Mouse (Mus musculus) lung, adult 10 weeks (tissue): ENCODE results near the gene Ddx39b. TPM values are rescaled to one million over a fixed set of nuclear protein-coding genes. Genes with fewer than 3 reads are reported as not detected.

Source experiments
- polyA plus RNA-seq: library from polyadenylated mRNA; stranded (reverse); fragments of 350-450 nt; fragmentation: Illumina TruSeq; extraction: RNeasy Lipid Tissue Mini Kit (QIAGEN cat#74804); gene quantifications from one replicate; pipeline ENCODE4 v1.2.3, GENCODE M21; 2014; ENCODE audit warnings: low read depth, low replicate concordance; ENCODE audit not compliant: insufficient read depth

Gene Ddx39b
- 120 TPM for polyA plus RNA-seq

GRCm38 (mm10) chr17:35241305-35242014, at the start of gene Ddx39b:
Gene Ddx39b, plus strand, starts transcription at chr17:35241746.

GRCm38 (mm10) chr17:35193881-35194843, 47.4 kb upstream of the Ddx39b start, which contains the start of gene Ltb:
Gene Ltb, plus strand, starts transcription at chr17:35194439.

GRCm38 (mm10) chr17:35201787-35202186, 39.8 kb upstream of the Ddx39b start, which contains the start of gene Tnf:
Gene Tnf, minus strand, starts transcription at chr17:35202007.

GRCm38 (mm10) chr17:35204494-35205379, 36.8 kb upstream of the Ddx39b start, which contains the start of gene Lta:
Gene Lta, minus strand, starts transcription at chr17:35205351.

GRCm38 (mm10) chr17:35220156-35220952, 21.2 kb upstream of the Ddx39b start, which contains the start of gene Gm16181:
Gene Gm16181, plus strand, starts transcription at chr17:35220834.

GRCm38 (mm10) chr17:35233114-35233980, 8.2 kb upstream of the Ddx39b start, which contains the start of gene Atp6v1g2:
Gene Atp6v1g2, plus strand, starts transcription at chr17:35233660.

GRCm38 (mm10) chr17:35235614-35236389, 5.7 kb upstream of the Ddx39b start, which contains the start of gene Nfkbil1:
Gene Nfkbil1, minus strand, starts transcription at chr17:35235792.

GRCm38 (mm10) chr17:35262664-35263522, 21.3 kb downstream of the Ddx39b start, which contains the start of gene H2-D1:
Gene H2-D1, plus strand, starts transcription at chr17:35262730.

Other genes with a start within 250 kb of the Ddx39b start
- 25.7 TPM for gene Vars, start 240.8 kb upstream of the Ddx39b start, polyA plus RNA-seq
- 0.74 TPM for gene Vwa7, start 225.2 kb upstream of the Ddx39b start, polyA plus RNA-seq
- gene Sapcd1, start 213.7 kb upstream of the Ddx39b start, polyA plus RNA-seq: 1.3 TPM
- gene Msh5, start 195.0 kb upstream of the Ddx39b start, polyA plus RNA-seq: 3.1 TPM
- gene Clic1, start 191.8 kb upstream of the Ddx39b start, polyA plus RNA-seq: 242 TPM
- gene Ddah2, start 182.7 kb upstream of the Ddx39b start, polyA plus RNA-seq: 99.2 TPM
- 2.4 TPM for gene Ly6g6c, start 176.4 kb upstream of the Ddx39b start, polyA plus RNA-seq
- 0.84 TPM for gene Mpig6b, start 175.6 kb upstream of the Ddx39b start, polyA plus RNA-seq
- 1.4 TPM for gene Ly6g6e, start 164.8 kb upstream of the Ddx39b start, polyA plus RNA-seq
- gene Ly6g6d, start 163.7 kb upstream of the Ddx39b start, polyA plus RNA-seq: 13.1 TPM
- not detected for gene Ly6g6f, start 156.1 kb upstream of the Ddx39b start, polyA plus RNA-seq
- 72.3 TPM for gene Abhd16a, start 152.5 kb upstream of the Ddx39b start, polyA plus RNA-seq
- not detected for gene Ly6g5c, start 133.5 kb upstream of the Ddx39b start, polyA plus RNA-seq
- 0.55 TPM for gene Ly6g5b, start 126.3 kb upstream of the Ddx39b start, polyA plus RNA-seq
- gene Gpank1, start 120.3 kb upstream of the Ddx39b start, polyA plus RNA-seq: 23.7 TPM
- gene Csnk2b, start 119.7 kb upstream of the Ddx39b start, polyA plus RNA-seq: 116 TPM
- gene D17H6S53E, start 115.4 kb upstream of the Ddx39b start, polyA plus RNA-seq: 11.1 TPM
- gene Apom, start 109.7 kb upstream of the Ddx39b start, polyA plus RNA-seq: not detected
- 66.8 TPM for gene Bag6, start 106.6 kb upstream of the Ddx39b start, polyA plus RNA-seq
- gene Prrc2a, start 76.8 kb upstream of the Ddx39b start, polyA plus RNA-seq: 149 TPM
- 14.2 TPM for gene Aif1, start 65.7 kb upstream of the Ddx39b start, polyA plus RNA-seq
- gene Lst1, start 53.3 kb upstream of the Ddx39b start, polyA plus RNA-seq: 56.7 TPM
- 46.6 TPM for gene Ltb, start 47.3 kb upstream of the Ddx39b start, polyA plus RNA-seq
- 1.2 TPM for gene Tnf, start 39.7 kb upstream of the Ddx39b start, polyA plus RNA-seq
- 0.62 TPM for gene Lta, start 36.4 kb upstream of the Ddx39b start, polyA plus RNA-seq
- gene Gm16181, start 20.9 kb upstream of the Ddx39b start, polyA plus RNA-seq: not detected
- 3.0 TPM for gene Atp6v1g2, start 8.1 kb upstream of the Ddx39b start, polyA plus RNA-seq
- 13.6 TPM for gene Nfkbil1, start 6.0 kb upstream of the Ddx39b start, polyA plus RNA-seq
- gene H2-D1, start 21.0 kb downstream of the Ddx39b start, polyA plus RNA-seq: 887 TPM
- gene H2-Q1, start 78.7 kb downstream of the Ddx39b start, polyA plus RNA-seq: 0.72 TPM
- 8.2 TPM for gene H2-Q2, start 100.5 kb downstream of the Ddx39b start, polyA plus RNA-seq
- gene H2-Q4, start 137.9 kb downstream of the Ddx39b start, polyA plus RNA-seq: 102 TPM
- gene H2-Q6, start 183.1 kb downstream of the Ddx39b start, polyA plus RNA-seq: 56.1 TPM
- 95.6 TPM for gene H2-Q7, start 197.4 kb downstream of the Ddx39b start, polyA plus RNA-seq
- 7.1 TPM for gene H2-Q10, start 228.3 kb downstream of the Ddx39b start, polyA plus RNA-seq